Mouse (Mus musculus) naive thymus-derived CD4-positive, alpha-beta T cell, adult 2 months (primary cell): ENCODE data around the gene Eif2b3.

Source experiments
- DNase-seq: peaks from one replicate; pipeline ENCODE4 v3.0.0-alpha.2; 2011; ENCODE audit warnings: low read depth

The Eif2b3 gene

GRCm38 (mm10) chr4:117019206-117020134, at the start of gene Eif2b3:
TSS of gene Eif2b3 (plus strand) at chr4:117019402.
- peak; percentile 93 for DNase-seq

GRCm38 (mm10) chr4:116976503-116976902, 42.7 kb upstream of the Eif2b3 start:
- no peak for DNase-seq

- DNase-seq: no peak
These were observed 33.5 kb upstream of the Eif2b3 start for GRCm38 (mm10) chr4:116985681-116986080.

- peak; percentile 72 for DNase-seq
These were observed 32.6 kb upstream of the Eif2b3 start for GRCm38 (mm10) chr4:116986400-116987121.

- DNase-seq: no peak
These were observed 32.1 kb upstream of the Eif2b3 start for GRCm38 (mm10) chr4:116987122-116987456.

- DNase-seq: no peak
These were observed 29.5 kb upstream of the Eif2b3 start for GRCm38 (mm10) chr4:116989731-116990130.

- DNase-seq: peak; percentile 88
These were observed 27.8 kb upstream of the Eif2b3 start for GRCm38 (mm10) chr4:116991366-116991765.

- DNase-seq: peak; percentile 96
These were observed 25.3 kb upstream of the Eif2b3 start, which contains the start of gene Urod for GRCm38 (mm10) chr4:116993672-116994621. TSS of gene Urod (minus strand) at chr4:116994413.

- peak; percentile 69 for DNase-seq
These were observed 23.9 kb upstream of the Eif2b3 start, which contains the start of gene Hectd3 for GRCm38 (mm10) chr4:116995131-116995797. TSS of gene Hectd3 (plus strand) at chr4:116995317.

- DNase-seq: peak; percentile 51
These were observed 23.4 kb upstream of the Eif2b3 start for GRCm38 (mm10) chr4:116995798-116996135.

GRCm38 (mm10) chr4:116999513-117000154, 19.6 kb upstream of the Eif2b3 start:
- no peak for DNase-seq

- no peak for DNase-seq
These were observed 17.2 kb upstream of the Eif2b3 start for GRCm38 (mm10) chr4:117001957-117002356.

GRCm38 (mm10) chr4:117002543-117003521, 16.4 kb upstream of the Eif2b3 start:
- peak; percentile 61 for DNase-seq

GRCm38 (mm10) chr4:117004649-117005048, 14.6 kb upstream of the Eif2b3 start:
- no peak for DNase-seq

- no peak for DNase-seq
These were observed 13.4 kb upstream of the Eif2b3 start for GRCm38 (mm10) chr4:117005611-117006400.

GRCm38 (mm10) chr4:117007058-117007457, 12.1 kb upstream of the Eif2b3 start:
- DNase-seq: no peak

GRCm38 (mm10) chr4:117010231-117010630, 9.0 kb upstream of the Eif2b3 start:
- DNase-seq: no peak

- DNase-seq: no peak
These were observed 5.6 kb upstream of the Eif2b3 start for GRCm38 (mm10) chr4:117013596-117013995.
